Comparison of ENCODE assay signal across 12 mouse cellular contexts in genomic region chr5:122509608-122510007, GRCm38 (mm10). TPM values are rescaled to one million over a fixed set of nuclear protein-coding genes. Genes with fewer than 3 reads are reported as not detected.
DNase-seq lines count a peak whose midpoint lies in the region; TF ChIP-seq lines count a peak whose summit lies in the region.
"Had no signal": no experiment of that assay in that cellular context is flagged by ENCODE, and none has a peak within 500 bp of the region (broad histone marks: within the 10 kb centered on the region; RNA-seq: fewer than 3 reads in every experiment).

No protein-coding gene starts in this region.

- no peaks in the 10 kb centered on the region for H3K36me3 ChIP-seq in heart, adult 2 months (ENCODE audit: control insufficient read depth, insufficient read depth, low read length)
- H3K36me3 ChIP-seq: forebrain, embryonic 12.5 days; hindbrain, embryonic 12.5 days; liver, embryonic 15.5 days had no signal

- no peaks in the 10 kb centered on the region for H3K27me3 ChIP-seq in heart, adult 2 months (ENCODE audit: control insufficient read depth, insufficient read depth, low read length)
- H3K27me3 ChIP-seq: forebrain, embryonic 12.5 days; hindbrain, embryonic 12.5 days had no signal

- peak overlapping the region; percentile 17; the same call in 1 of the 2 replicates for H3K9ac ChIP-seq in heart, adult 2 months (ENCODE audit: low read depth, low read length)
- H3K9ac ChIP-seq: forebrain, embryonic 12.5 days; hindbrain, embryonic 12.5 days; liver, embryonic 15.5 days had no signal

- no peak overlapping the region for H3K4me3 ChIP-seq in gastrocnemius, adult 2 months
- no peak overlapping the region for H3K4me3 ChIP-seq in heart, adult 2 months
- H3K4me3 ChIP-seq: forebrain, embryonic 12.5 days; hindbrain, embryonic 12.5 days; liver, embryonic 15.5 days had no signal

- no peak for TF ChIP-seq POLR2A in heart, adult 2 months (IDR thresholded peaks at IDR 0.05; ENCODE audit: insufficient read depth, low read depth, low read length)

- 29% methylated on average over 7 of the region's 7 CpGs for WGBS in heart, adult 2 months

- H3K27ac ChIP-seq in gastrocnemius, adult 2 months: no peak overlapping the region
- peak overlapping the region; percentile 93 for H3K27ac ChIP-seq in heart, adult 2 months
- H3K27ac ChIP-seq: forebrain, embryonic 12.5 days; hindbrain, embryonic 12.5 days; liver, embryonic 15.5 days had no signal

- H3K79me2 ChIP-seq in heart, adult 2 months (replicated peaks; ENCODE audit: control insufficient read depth, insufficient read depth, low read length): no peaks in the 10 kb centered on the region

- TF ChIP-seq CTCF in gastrocnemius, adult 2 months (IDR thresholded peaks at IDR 0.05): no peak
- TF ChIP-seq CTCF in heart, adult 2 months (IDR thresholded peaks at IDR 0.05): no peak

- TF ChIP-seq EP300 in heart, adult 2 months (IDR thresholded peaks at IDR 0.05; ENCODE audit: insufficient read depth, low read depth, low read length): peak; percentile 92

- peak; percentile 34 for DNase-seq in gastrocnemius, adult 2 months
- no peak for DNase-seq in gastrocnemius, adult 8-10 months (ENCODE audit: low spot score in 2 of 2)
- DNase-seq in NIH3T3 (ENCODE audit: low read depth): peak; percentile 45
- peak; percentile 58 to 83 for DNase-seq in heart, adult 2 months
- peak; percentile 78 to 84 for DNase-seq in heart, postnatal 10 days
- no peak for DNase-seq in embryo, embryonic 9.5 days (ENCODE audit: extremely low spot score)
- no peak for DNase-seq in left cerebral cortex, postnatal 4 days
- DNase-seq: kidney, postnatal 36 days; layer of hippocampus, postnatal 36 days had no signal

- intact Hi-C loops in gastrocnemius, adult 2 months (cut with DNase I): no loop called here
- intact Hi-C loops in heart, adult 2 months (cut with DNase I): loop anchor here (2.0 kb wide), 1 partner anchor 15 kb away; no protein-coding TSS in a partner anchor
- intact Hi-C loops in heart, postnatal 10 days (cut with DNase I): loop anchor here (1.0 to 2.0 kb wide), 2 partner anchors 15 to 112 kb away; no protein-coding TSS in a partner anchor
- intact Hi-C loops in left cerebral cortex, postnatal 4 days (cut with DNase I): no loop called here

- peaks cover 13% of the 10 kb centered on the region for H3K4me1 ChIP-seq in heart, adult 2 months (ENCODE audit: control insufficient read depth, insufficient read depth, low read length)

RNA-seq across cellular contexts. Expression of gene Atp2a2, which starts 7.6 kb away (rescaled TPM):
- 100 to 1,000 TPM; 387 to 963 TPM for total RNA-seq in gastrocnemius, adult 2 months (2021)
- total RNA-seq in gastrocnemius, adult 8-10 months (2022): 100 to 1,000 TPM; 412 to 549 (median 488) TPM
- over 10,000 TPM; 11,796 to 13,259 TPM for total RNA-seq in heart, adult 2 months (2021)
- 3,546 and 6,285 TPM in 2 replicates for polyA plus RNA-seq in heart, adult 2 months (2012; rRNA removed)
- total RNA-seq in heart, postnatal 10 days (2021): 1,000 to 10,000 TPM; 7,820 to 7,948 TPM
- 100 to 1,000 TPM; 385 to 392 TPM for total RNA-seq in left cerebral cortex, postnatal 4 days (2021)

Comparison
In these comparisons a context has a peak if more than half of its experiments do, and no peak if none do; other contexts are left out.
1. DNase-seq: peak in gastrocnemius, adult 2 months (single experiment), NIH3T3 (single experiment), heart, adult 2 months (2 of 2) and heart, postnatal 10 days (2 of 2); none in gastrocnemius, adult 8-10 months (0 of 2), embryo, embryonic 9.5 days (single experiment) and left cerebral cortex, postnatal 4 days (single experiment).
2. RNA of gene Atp2a2, which starts 7.6 kb away (total RNA-seq): 11,796 to 13,259 TPM in heart, adult 2 months and 7,820 to 7,948 TPM in heart, postnatal 10 days; 387 to 963 TPM in gastrocnemius, adult 2 months, 412 to 549 TPM in gastrocnemius, adult 8-10 months and 385 to 392 TPM in left cerebral cortex, postnatal 4 days; every median in the first group is over 4 times any median in the second.
3. intact Hi-C loops: an anchor here in heart, adult 2 months (2.0 kb wide) and heart, postnatal 10 days (1.0 to 2.0 kb wide); none called in gastrocnemius, adult 2 months and left cerebral cortex, postnatal 4 days.